Mouse (Mus musculus): Measurements from ENCODE around the gene Vmo1.

Vmo1 gene

DNA sequence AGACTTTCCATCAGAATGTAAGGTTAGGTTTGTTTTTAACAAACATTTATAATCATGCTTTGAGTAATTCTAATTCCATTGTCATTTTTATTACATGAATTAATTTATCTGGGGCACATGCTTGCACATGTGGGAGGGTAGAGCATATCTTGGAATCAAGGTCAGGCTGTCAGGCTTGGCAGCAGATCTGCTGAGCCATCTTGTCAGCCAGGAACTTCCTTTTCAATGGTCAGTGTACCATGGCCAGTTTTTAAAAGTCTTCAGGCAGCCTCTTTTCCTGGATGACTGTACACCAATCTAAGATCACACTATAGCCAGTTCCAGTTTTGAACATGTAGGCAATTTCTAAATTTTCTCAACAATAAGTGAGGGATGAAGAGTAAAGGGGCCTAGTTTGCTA is 41.7 kb downstream of the Vmo1 start:
- DNase-seq (ENCODE audit: low read depth, low spot score): no peak

DNA sequence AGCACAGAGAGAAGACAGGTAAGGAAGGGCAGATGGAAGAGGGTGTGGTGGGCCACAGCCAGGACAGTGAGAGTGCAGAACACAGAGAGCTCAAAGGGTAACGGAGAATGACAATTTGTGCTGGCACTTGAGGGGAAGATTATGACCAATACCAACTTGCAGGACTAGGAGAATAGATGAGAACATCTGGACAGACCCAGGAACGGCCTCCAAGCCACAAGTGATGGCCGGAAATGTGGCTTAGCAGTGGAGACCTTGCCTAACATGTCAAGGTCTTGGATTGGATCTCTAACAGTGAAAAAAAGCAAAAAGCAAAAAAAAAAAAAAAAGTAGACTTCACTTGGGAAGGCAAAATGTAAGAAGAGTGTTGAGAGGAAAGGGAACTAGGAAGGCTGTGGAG is 44.7 kb downstream of the Vmo1 start:
- DNase-seq (ENCODE audit: low read depth, low spot score): no peak

DNA sequence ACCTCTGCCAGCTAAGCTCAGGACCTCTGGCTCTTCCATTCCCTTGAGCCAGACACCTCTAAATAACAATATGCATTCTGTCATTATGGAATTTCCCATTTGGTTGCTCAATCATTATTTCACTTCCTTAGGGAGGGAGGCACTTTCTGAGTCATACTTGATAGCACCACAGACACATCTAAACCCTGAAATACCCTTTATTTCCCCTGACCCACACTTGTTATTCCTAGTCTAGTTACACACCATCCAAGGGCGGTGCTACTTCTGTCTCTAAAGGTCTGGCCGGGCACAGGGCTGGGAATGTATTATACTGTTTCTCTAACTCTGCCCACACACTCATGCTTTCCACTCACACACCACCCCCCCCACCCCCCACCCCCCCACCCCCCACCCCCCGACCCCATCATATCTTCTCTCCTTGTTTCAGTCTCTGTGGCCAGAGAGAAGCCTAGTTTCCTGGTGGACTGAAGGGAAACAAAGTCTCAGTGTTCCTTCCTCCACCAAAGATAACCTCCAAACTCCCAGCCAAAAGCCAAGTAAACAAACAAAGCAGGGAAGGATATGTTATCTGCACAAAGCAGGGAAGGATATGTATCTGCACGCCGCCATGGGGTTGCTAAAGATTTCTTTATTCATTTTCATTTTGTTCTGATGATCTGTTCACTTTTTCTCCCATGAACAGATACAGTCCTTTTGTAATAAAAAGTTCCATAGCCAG is 46.4 kb downstream of the Vmo1 start:
- DNase-seq (ENCODE audit: low read depth, low spot score): no peak

DNA sequence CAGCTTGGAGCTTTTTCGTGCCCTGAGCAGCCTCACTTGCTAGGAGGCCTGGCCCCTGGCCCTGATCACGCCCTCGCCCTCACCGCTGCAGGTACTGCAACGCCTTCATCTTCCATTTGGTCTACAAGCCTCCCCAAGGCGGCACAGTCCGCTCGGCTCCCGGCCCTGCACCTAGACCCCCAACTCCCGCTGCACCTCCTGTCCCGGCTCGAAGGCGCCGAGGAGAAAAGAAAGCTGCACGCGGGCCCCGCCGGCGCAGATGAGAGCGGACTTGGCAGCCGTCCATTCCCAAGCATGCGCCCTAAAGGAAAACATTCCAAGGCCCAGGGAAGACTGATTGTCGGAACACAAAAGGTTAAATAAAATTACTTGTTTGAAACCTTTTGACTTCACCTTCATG is 48.6 kb downstream of the Vmo1 start:
- peak; percentile 30 for DNase-seq (ENCODE audit: low read depth, low spot score)

DNA sequence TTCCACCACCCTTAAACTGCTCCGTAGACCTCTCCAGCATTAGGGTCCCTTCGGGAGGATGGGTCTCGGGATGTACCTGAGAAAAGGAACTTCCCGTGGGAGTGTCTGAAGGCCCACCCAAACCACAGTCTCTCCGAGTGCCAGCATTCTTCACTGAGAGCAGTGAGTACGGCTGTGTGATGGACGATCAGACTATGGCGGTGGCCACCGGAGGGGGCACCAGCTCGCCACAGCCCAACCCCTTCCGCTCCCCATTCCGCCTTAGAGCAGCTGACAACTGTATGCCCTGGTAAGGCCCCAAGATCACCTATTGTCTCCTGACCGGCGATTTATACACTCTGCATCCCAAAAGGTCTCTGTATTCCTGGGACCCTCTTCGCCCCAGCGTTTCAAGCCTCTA is 49.2 kb downstream of the Vmo1 start:
- no peak for DNase-seq (ENCODE audit: low read depth, low spot score)

DNA sequence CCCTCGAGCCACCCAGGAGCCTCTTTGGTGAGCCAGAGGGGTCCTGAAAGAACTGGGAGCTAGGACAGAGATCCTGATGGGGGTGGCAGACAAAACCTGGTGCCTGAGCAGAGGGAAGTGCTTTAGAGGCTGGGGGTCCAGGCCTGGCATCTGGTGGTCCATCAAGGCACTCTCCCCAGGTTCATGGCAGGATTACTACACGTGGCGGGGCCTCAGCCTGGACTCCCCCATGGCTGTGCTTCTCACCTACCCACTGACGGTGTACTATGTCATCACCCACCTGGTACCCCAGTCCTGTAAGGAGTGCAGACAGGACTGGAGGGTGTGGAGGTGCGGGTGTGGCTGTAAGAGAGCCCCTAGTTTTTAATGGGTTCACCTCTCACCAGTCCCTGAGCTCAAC is 50.4 kb downstream of the Vmo1 start:
- DNase-seq (ENCODE audit: low read depth, low spot score): no peak
